Mouse (Mus musculus): Measurements from ENCODE around the gene Slc9a6.

DNA sequence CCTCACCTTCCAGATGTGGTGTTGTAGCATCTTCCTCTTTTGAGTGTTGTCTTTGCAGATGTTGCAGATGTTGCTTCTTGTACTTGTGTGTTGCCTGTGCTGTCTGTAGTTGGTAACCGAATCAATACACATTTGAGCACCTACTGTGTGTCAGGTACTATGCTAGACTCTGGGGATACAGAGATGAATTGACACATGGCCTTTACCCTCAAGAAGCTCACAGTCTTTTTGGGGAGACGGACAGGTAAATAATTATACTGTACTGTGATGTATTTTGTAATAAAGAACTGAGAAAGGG, 40.7 kb downstream of the Slc9a6 start:
- TF ChIP-seq POLR2A (IDR thresholded peaks at IDR 0.05; ENCODE audit: low read depth, low read length) (no peak), CTCF (IDR thresholded peaks at IDR 0.05; ENCODE audit: extremely low read depth, insufficient read length, insufficient replicate concordance, low read depth, low read length) (no peak)

Data from small intestine, adult 2 months (tissue).